Mouse (Mus musculus): ENCODE measurements at regions not wholly inside any gene's neighbourhood (a gene's known extent, or its start where the extent isn't known, plus 50 kb on each side); places are given as distances from the start of the nearest gene placed in this dataset.

DNA sequence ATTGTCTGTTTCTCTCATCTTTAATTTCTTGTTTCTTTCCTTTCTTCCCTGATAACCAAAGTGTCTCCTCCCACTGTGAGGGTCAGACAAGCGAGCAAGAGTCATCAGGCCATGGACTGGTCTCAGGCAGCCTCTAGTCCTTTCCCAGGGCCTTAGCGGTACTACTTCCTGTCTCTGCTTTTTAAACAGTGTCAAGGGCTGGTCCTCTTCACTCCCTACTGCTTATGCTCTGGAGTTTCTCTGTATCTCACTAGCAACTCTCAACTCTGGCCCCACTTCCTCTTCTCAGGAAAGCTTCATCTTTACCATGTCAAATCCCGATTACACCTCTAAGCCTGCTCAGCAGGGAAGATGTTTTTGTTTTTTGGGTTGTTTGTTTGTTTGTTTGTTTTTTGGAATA lies 124.1 kb downstream of the Pten start:
- no peak for DNase-seq

- no peak for DNase-seq
Observed at GRCm38 (mm10) chr19:32884279-32884678, 127.0 kb downstream of the Pten start.

- DNase-seq, result no peak
Observed at GRCm38 (mm10) chr19:32885481-32886131, 128.3 kb downstream of the Pten start.

GRCm38 (mm10) chr19:32887190-32887589 lies 129.9 kb downstream of the Pten start:
- DNase-seq, result no peak

DNA sequence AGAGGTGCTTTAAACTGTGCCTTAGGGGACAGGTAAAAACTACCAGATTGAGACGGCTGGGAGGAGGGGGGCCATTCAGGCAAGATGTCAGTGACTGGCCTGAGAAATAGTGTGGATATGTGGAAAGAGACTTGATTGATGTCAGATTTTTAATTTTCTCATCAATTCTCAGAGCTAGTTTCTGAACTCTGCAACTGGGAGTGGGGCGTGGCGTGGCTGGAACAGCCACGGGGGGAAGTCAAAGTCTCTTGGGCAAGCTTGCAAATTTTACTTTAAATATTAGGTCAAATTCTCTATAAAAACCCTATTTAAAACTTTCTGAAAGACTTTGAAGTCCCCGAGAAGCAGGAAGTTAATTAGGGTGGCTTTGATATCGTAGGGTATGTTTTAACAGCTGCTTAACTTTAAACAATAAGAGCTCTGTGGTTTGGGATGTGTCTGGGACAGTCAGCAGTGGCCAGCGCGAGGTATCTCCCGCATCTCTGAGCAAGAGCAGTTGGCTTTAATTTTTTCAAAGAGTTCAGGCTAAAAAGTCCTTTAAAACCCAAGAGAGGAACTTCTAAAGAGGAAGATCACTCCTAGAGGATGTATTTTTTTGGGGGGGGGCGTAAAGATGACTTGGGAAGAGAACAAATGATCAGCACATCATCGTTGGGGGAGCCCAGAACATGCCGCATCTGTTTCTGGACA lies 131.5 kb downstream of the Pten start:
- no peak for DNase-seq

GRCm38 (mm10) chr19:32890801-32891200 lies 133.5 kb downstream of the Pten start:
- DNase-seq, result no peak

DNA sequence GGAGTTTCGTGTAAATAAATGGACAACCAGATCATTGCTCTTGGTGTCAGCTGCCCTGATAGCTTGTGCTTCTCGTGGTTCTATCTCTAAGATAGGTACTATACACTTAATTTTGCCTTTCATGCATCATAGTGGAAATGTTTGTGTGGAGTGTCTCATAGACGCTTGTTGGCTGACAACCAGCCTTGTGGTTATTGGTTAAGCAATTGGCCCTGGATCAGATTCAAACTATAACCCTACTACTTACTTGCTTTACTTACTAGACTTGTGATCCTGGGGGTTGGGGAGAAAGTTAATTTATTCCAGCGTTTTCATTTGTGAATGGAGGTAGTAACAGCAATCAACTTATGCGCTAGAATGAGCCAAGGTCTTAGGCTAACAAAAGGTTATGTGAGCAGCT lies 135.2 kb downstream of the Pten start:
- DNase-seq, result no peak

DNA sequence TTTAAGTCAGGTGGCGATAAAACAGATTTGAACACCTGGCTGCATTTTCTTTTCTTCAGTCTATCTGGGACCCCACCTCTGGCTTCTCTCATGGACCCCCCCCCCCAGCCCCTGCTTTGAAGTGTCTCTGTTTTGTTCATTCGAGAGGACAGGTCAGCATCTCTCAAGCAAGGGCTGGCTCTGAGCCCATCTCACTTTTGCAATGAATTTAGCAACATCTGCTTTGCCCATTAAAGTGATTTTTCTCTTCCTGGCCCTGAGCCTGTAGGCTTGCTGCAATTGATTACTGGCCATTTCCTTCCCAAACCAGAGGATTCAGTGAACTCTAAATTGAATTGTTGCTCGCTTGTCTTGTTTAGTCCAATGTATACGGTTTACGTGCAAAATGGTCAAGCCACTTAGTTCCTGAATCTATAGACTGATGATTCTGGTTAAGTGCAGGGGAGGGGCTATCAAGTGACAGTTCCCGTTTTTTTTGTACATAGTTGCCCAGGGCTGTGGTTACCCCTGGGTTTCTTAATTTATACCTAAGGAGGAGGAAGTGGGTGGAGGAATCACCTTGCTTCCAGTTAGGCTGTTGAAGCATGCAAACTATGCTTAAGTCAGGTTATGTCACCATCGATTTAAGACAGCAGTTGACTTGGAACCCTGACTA lies 146.3 kb downstream of the Pten start:
- DNase-seq, result no peak

- no peak for DNase-seq
Observed at GRCm38 (mm10) chr19:32904517-32904916, 147.2 kb downstream of the Pten start.

- DNase-seq, result no peak
Observed at GRCm38 (mm10) chr19:32905901-32906431, 148.7 kb downstream of the Pten start.

DNA sequence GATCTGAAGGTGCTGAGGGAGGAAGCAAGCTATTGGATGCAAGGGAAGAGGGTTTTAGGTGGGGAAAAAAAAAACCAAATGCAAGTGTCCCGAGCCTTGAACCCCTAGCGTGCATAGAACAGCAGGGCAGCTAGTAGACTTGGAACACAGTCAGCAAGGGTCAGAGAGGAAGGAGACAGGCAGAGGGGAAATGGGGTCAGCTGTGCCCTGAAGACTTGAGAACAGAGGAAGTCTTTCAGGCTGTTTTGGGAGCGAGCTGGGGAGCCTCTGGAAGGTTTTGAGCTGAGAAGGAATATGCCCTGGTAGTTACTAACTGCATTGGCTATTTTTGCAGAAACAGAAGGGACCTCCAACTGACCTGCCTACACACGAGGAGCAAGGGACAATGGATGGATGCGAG lies 149.5 kb downstream of the Pten start:
- DNase-seq, result no peak

DNA sequence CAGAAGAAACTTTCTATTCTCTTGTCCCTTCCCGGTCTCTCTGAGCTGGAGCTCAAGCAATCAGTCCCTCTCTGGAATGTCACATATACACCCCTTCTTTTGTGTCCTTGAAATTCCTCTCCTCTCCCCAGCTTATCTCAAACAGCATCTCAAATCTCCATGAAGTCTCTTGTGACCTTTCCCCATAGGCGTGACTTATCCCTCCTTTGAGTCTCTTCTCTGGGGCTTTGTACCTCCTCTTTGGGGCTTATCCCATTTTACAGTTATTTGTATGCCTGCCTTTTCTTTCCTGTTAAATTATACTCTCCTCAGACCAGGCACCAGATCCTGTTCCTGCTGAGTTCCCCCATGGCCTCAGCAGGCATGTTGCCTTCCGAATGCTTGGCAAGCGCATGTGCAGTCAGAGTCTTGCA lies 152.8 kb downstream of the Pten start:
- peak in 1 of 2 experiments; percentile 48 for DNase-seq

- peak; percentile 65 to 81 for DNase-seq
Observed at GRCm38 (mm10) chr19:32912323-32912722, 155.0 kb downstream of the Pten start.

GRCm38 (mm10) chr19:32916507-32917280 lies 159.4 kb downstream of the Pten start:
- DNase-seq, result no peak

- no peak for DNase-seq
Observed at GRCm38 (mm10) chr19:32921021-32921420, 163.7 kb downstream of the Pten start.

- no peak for DNase-seq
Observed at GRCm38 (mm10) chr19:32923911-32924310, 166.6 kb downstream of the Pten start.

GRCm38 (mm10) chr19:32925628-32926505 lies 168.6 kb downstream of the Pten start:
- DNase-seq, result no peak

DNA sequence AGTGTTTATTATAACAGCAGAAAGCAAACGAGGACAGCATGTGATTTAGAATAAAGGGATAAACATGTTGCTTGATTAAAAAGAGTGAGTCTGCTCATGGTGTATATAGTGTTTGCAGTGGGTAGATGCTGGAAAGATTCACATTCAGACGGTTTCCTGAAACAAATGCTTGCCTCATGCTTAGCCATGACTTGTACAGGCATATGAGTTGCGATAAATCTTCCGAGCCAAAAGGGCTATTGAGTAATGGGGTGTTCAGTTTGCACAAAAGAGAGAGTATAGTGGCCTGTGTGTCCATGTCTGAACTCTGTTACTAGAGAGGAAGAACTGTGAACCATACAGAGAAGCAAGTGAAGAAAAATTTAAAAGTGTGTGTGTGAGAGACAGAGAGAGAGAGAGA lies 169.3 kb downstream of the Pten start:
- no peak for DNase-seq

- no peak for DNase-seq
Observed at GRCm38 (mm10) chr19:32933676-32934075, 176.4 kb downstream of the Pten start.

DNA sequence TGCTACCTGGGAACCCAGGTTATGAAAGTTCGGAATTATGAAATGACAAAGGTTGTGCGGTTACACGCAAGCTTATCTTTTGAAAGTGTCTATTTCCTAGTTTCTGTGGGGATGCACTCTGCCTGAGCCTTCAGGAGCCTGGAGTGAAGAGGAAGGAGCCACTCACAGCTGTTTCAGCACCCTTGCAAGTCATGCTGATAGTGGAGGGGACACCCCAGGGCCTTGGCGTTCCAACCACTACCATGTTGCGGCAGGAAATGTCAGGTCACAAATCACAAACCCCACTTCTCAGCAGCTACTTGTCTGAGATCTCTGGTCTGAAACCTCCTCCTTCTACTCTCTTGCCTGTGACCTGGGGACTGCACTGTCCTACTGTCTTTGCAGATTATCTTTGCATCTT lies 178.3 kb downstream of the Pten start:
- DNase-seq, result no peak

- DNase-seq, result no peak
Observed at GRCm38 (mm10) chr19:32937591-32937990, 180.3 kb downstream of the Pten start.

DNA sequence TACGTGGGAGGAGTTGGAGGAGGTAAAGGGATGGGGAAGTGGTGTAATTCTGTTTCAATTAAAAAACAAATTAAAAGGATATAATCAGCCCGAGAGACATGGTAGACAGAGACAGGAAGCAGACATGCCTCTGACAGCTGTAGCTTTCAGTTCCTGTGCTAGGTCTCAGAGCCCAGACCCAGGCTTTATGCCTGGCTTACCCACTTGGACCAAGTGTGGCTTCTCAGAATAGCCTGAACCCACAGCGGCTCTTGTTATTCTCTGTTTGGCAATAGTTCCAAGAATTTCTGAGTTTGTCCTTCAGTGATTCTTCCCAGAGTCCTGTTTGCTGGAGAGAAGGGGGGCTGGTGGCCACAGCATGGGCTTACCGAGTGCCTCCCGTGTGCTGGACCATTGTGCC lies 182.4 kb downstream of the Pten start:
- no peak for DNase-seq

Data from cerebellum, postnatal 14 days (tissue).